Mouse (Mus musculus) liver, embryonic 11.5 days (tissue): Measurements from ENCODE around the gene Adamts20. TPM values are rescaled to one million over a fixed set of nuclear protein-coding genes. Genes with fewer than 3 reads are reported as not detected.

Experiments
- ATAC-seq: fragments of 200-750 bp; cut with Nextera tagmentation; replicated peaks from 2 replicates; pipeline ENCODE4 v1.8.0; 2017; ENCODE audit warnings: moderate number of reproducible peaks, mild to moderate bottlenecking, moderate TSS enrichment, moderate library complexity; ENCODE audit not compliant: low FRiP score
- DNase-seq: peaks from one replicate; pipeline ENCODE4 v3.0.0-alpha.2; 2017; ENCODE audit warnings: low spot score
- H3K27ac ChIP-seq: fragments of 300-500 bp; sonication (generic); 2 replicates; pipeline ENCODE4 v1.5.1; 2014; ENCODE audit warnings: mild to moderate bottlenecking, low read depth, low read length, control low read depth
- H3K27me3 ChIP-seq: fragments of 300-500 bp; sonication (generic); replicated peaks from 2 replicates; pipeline ENCODE4 v1.6.1; 2014; ENCODE audit warnings: low read length, mixed read lengths; ENCODE audit not compliant: control insufficient read depth, insufficient read depth
- H3K36me3 ChIP-seq: fragments of 300-500 bp; sonication (generic); 2 replicates; pipeline ENCODE4 v1.6.1; 2014; ENCODE audit warnings: mild to moderate bottlenecking, low read length, moderate library complexity, mixed read lengths; ENCODE audit not compliant: control insufficient read depth, insufficient read depth
- H3K4me1 ChIP-seq: fragments of 300-500 bp; sonication (generic); replicated peaks from 2 replicates; pipeline ENCODE4 v1.6.1; 2014; ENCODE audit warnings: low read length, mixed read lengths; ENCODE audit not compliant: control insufficient read depth, insufficient read depth
- H3K4me2 ChIP-seq: fragments of 300-500 bp; sonication (generic); 2 replicates; pipeline ENCODE4 v1.6.1; 2014; ENCODE audit warnings: mild to moderate bottlenecking, control low read depth, moderate library complexity
- H3K4me3 ChIP-seq: fragments of 300-500 bp; sonication (generic); 2 replicates; pipeline ENCODE4 v1.5.1; 2014; ENCODE audit warnings: low read depth, low read length, control low read depth
- H3K9ac ChIP-seq: fragments of 300-500 bp; sonication (generic); 2 replicates; pipeline ENCODE4 v1.6.1; 2014; ENCODE audit warnings: low read depth, low read length, control low read depth
- H3K9me3 ChIP-seq: fragments of 300-500 bp; sonication (generic); 2 replicates; pipeline ENCODE4 v1.6.1; 2016; ENCODE audit warnings: low read length, inconsistent platforms, mixed read lengths; ENCODE audit not compliant: control insufficient read depth
- WGBS: fragments of 180-500 bp; shearing (Covaris S2); extraction: QIAGEN DNeasy Blood & Tissue Kit; methylation state at CpG from one replicate; pipeline ENCODE4 v1.1.7; 2014; 5-methylcytosine and 5-hydroxymethylcytosine counted together
- polyA plus RNA-seq: library from polyadenylated mRNA; unstranded; fragments of >200 nt; fragmentation: Nextera tagmentation; extraction: Ambion mirVana; gene quantifications from 2 replicates; pipeline ENCODE4 v1.2.1, GENCODE M21; 2014

Gene Adamts20
- polyA plus RNA-seq, 1 experiment from 2014 or later: 1.2 TPM

DNA sequence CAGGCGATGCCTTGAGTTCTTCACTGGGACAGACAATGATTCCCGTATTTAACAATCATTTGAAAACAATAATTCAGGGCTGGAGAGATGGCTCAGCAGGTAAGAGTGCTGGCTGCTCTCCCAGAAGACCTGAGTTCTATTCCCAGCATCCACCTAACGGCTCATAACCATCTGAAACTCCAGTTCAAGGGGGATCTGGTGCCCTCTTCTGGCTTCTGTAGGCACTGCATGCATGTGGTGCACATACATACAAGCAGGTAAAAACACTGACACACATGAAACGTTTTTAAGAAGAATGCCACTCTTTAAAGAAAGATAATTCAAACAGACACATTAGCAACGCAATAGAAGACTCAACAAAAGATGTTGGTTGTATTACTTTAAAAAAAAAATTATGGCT is 120.9 kb downstream of the Adamts20 start:
- H3K27ac ChIP-seq: no peak overlapping the region
- H3K9ac ChIP-seq: no peak overlapping the region
- H3K4me3 ChIP-seq: no peak overlapping the region
- no peaks in the 10 kb centered on the region for H3K4me1 ChIP-seq
- H3K9me3 ChIP-seq: 0 out of 2 replicates have a peak, but pooled peaks cover 4% of the 10 kb centered on the region
- H3K36me3 ChIP-seq: no peaks in the 10 kb centered on the region
- WGBS: 85% methylated on average over 5 of the region's 5 CpGs
- no peaks in the 10 kb centered on the region for H3K27me3 ChIP-seq
- no peak for DNase-seq
- H3K4me2 ChIP-seq: no peak overlapping the region
- no peak for ATAC-seq

DNA sequence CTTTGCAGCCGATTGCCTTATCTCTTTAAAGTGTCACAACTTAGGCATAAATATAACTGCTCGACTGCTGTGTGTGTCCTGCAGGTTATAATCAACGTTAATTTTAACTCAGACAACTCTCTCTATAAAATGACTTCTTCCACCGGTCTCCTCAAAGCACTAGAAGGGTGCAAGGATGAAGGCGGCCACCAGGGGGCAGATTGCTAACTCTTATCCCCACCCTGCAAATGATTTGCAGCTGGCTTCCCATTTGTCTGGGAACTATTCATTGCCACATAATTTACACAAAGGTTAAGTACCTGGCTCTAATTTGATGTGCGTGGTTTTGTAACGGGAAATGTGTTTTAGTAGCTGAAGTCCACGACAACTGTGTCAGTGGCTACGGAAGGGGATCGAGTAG is 122.9 kb downstream of the Adamts20 start:
- 60% methylated on average over 10 of the region's 10 CpGs for WGBS
- no peak for ATAC-seq

DNA sequence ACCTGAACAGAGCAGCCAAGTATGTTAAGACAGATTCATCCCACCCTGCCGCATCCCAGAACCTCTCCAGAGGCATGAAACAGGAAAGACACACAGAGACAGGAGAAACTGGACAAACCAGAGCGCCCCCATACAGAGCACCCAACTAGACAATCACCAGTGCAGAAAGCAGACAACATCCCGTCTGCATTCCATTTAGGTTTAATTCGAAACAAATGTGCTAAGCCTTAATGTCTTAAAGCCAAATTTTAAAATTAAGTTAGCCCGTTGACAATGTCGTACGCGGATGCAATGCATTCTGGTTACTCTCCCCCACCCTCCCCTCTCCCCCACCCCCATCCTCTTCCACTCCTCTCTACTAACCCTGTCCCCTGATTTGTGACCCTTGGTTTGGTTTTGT is 126.2 kb downstream of the Adamts20 start:
- WGBS: 85% methylated on average over 8 of the region's 8 CpGs
- DNase-seq (no peak), ATAC-seq (no peak)
- no peak overlapping the region for H3K4me3 ChIP-seq
- H3K36me3 ChIP-seq: no peaks in the 10 kb centered on the region
- no peak overlapping the region for H3K9ac ChIP-seq
- no peaks in the 10 kb centered on the region for H3K4me1 ChIP-seq
- H3K27ac ChIP-seq: no peak overlapping the region
- no peaks in the 10 kb centered on the region for H3K27me3 ChIP-seq
- H3K9me3 ChIP-seq: 0 out of 2 replicates have a peak, but pooled peaks cover 4% of the 10 kb centered on the region
- H3K4me2 ChIP-seq: no peak overlapping the region

More for the DNA sequence above, 122.9 kb downstream of the Adamts20 start:
- Histone ChIP-seq H3K9me3 (0 out of 2 replicates have a peak, but pooled peaks cover 4% of the 10 kb centered on the region), H3K4me1 (no peaks in the 10 kb centered on the region), H3K27me3 (no peaks in the 10 kb centered on the region), H3K4me2 (no peak overlapping the region), H3K4me3 (no peak overlapping the region), H3K9ac (no peak overlapping the region), H3K36me3 (no peaks in the 10 kb centered on the region), H3K27ac (no peak overlapping the region)
- DNase-seq: peak; percentile 64

DNA sequence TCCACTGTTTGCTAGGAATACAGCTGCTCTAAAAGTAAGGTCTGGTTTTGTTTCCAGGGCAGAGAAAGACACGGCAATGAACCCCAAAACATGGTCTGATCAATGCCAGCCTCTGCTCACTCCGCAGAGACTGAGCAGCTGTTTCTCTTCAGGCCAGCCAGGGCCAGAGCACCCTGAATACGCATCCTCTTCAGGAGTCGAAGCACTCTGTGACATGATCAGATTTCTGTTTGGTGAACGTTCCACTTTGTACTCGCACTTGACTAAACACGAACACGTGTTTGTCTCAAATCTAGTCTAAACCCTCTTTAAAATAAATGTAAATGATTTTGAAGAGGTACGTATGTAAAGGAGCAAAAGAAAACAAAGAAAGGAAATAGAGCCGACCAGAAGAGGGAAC is 130.6 kb downstream of the Adamts20 start:
- no peaks in the 10 kb centered on the region for H3K36me3 ChIP-seq
- H3K9me3 ChIP-seq: no peaks in the 10 kb centered on the region
- 79% methylated on average over 10 of the region's 10 CpGs for WGBS
- H3K9ac ChIP-seq: no peak overlapping the region
- ATAC-seq: no peak
- H3K4me1 ChIP-seq: no peaks in the 10 kb centered on the region
- no peak overlapping the region for H3K4me3 ChIP-seq
- DNase-seq: no peak
- no peak overlapping the region for H3K4me2 ChIP-seq
- H3K27ac ChIP-seq: no peak overlapping the region
- H3K27me3 ChIP-seq: no peaks in the 10 kb centered on the region

DNA sequence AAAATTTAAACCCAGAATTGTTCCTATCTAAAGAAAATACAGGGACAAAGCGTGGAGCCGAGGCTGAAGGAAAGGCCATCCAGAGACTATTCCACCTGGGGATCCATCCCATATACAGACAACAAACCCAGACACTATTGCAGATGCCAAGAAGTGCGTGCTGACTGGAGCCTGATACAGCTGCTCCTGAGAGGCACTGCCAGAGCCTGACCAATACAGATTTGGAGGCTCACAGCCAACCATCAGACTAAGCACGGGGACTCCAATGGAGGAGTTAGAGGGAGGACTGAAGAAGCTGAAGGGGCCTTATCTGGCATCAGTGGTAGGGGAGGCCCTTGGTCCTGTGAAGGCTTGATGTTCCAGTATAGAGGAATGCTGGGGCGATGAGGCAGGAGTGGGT is 138.6 kb downstream of the Adamts20 start:
- Histone ChIP-seq H3K9ac (no peak overlapping the region), H3K27me3 (no peaks in the 10 kb centered on the region), H3K9me3 (no peaks in the 10 kb centered on the region; the same call in 1 of the 2 replicates), H3K27ac (no peak overlapping the region), H3K4me2 (no peak overlapping the region), H3K36me3 (no peaks in the 10 kb centered on the region), H3K4me3 (no peak overlapping the region), H3K4me1 (no peaks in the 10 kb centered on the region)
- 92% methylated on average over 5 of the region's 5 CpGs for whole genome bisulfite sequencing
- DNase-seq (no peak), ATAC-seq (no peak)

DNA sequence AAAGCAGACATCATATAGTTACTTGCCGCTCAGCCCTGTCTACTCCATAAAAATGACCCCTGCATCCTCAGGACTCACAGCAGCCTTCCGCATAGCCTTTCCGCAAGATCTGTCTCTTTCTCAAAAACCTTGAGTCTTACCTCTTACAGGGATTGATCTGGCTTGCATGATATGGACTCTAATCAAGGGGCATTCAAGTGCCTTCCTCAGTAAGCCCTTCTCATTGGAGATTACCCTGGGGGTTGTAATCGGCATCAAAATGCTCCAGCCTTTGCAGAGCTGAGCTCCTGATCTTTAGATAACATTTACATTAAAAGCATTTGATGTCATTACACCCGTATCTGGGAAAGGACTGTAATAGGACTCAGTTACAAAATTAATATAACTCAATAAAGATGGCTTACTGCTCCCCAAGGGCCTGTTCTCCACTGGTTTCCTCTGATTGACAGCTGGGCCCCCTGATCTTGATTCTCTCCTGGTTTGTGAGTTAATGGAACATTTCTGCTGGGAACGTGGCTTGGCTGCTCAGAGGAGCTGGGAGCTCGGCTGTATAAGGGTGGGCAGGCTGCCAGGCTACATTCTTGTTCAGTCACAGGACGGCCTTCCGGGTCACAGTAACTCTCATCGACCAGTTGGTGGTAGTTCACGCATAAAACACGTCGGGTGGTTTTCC is 139.6 kb downstream of the Adamts20 start:
- H3K9me3 ChIP-seq: no peaks in the 10 kb centered on the region; the same call in 1 of the 2 replicates
- no peak overlapping the region for H3K9ac ChIP-seq
- ATAC-seq (no peak), DNase-seq (no peak)
- no peak overlapping the region for H3K27ac ChIP-seq
- no peak overlapping the region for H3K4me2 ChIP-seq
- no peaks in the 10 kb centered on the region for H3K36me3 ChIP-seq
- H3K4me3 ChIP-seq: no peak overlapping the region
- whole genome bisulfite sequencing: 79% methylated on average over 13 of the region's 13 CpGs
- no peaks in the 10 kb centered on the region for H3K4me1 ChIP-seq
- no peaks in the 10 kb centered on the region for H3K27me3 ChIP-seq

DNA sequence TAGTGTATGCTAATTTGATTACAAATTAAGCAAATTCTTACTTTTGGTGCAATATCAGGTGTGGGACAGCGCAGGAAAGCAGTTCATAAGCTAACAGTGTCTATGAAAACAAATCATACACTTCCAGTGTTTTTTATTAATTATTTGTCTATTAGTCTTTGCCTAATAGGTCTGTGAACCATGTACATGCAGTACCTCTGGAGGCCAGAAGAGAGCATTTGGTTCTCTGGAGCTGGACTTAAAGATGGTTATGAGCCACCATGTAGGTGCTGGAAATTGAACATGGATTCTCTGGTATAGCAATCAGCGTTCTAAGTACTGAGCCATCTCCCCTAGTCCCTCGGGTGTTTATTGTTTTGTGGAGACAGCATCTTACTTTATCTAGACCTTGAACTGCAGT is 149.0 kb downstream of the Adamts20 start:
- H3K9ac ChIP-seq: no peak overlapping the region
- 83% methylated on average over 3 of the region's 3 CpGs for WGBS
- ATAC-seq: no peak

DNA sequence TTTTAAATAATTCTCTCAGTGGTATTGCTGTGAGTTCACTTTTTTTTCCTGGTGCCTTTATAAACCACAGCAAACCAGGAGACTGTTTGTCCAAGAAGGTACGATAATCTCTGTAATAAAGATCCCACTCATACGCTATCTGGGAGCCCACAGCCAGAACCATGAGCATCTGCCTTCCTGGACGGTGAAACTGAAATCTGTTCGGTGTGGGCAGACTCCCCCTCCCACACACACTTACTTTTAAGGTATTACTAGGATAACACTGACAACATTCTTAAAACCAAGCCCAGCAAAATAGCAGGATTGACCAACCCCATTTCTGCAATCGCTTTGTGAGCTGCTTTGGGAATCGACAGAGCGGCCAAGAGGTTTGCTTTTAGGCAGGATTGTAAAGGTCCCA is 155.5 kb downstream of the Adamts20 start:
- no peak for DNase-seq

More for the DNA sequence above, 149.0 kb downstream of the Adamts20 start:
- no peak overlapping the region for H3K4me2 ChIP-seq
- no peaks in the 10 kb centered on the region for H3K36me3 ChIP-seq
- H3K27me3 ChIP-seq: no peaks in the 10 kb centered on the region
- no peaks in the 10 kb centered on the region for H3K4me1 ChIP-seq
- no peak overlapping the region for H3K27ac ChIP-seq
- no peaks in the 10 kb centered on the region for H3K9me3 ChIP-seq
- H3K4me3 ChIP-seq: no peak overlapping the region
- no peak for DNase-seq

DNA sequence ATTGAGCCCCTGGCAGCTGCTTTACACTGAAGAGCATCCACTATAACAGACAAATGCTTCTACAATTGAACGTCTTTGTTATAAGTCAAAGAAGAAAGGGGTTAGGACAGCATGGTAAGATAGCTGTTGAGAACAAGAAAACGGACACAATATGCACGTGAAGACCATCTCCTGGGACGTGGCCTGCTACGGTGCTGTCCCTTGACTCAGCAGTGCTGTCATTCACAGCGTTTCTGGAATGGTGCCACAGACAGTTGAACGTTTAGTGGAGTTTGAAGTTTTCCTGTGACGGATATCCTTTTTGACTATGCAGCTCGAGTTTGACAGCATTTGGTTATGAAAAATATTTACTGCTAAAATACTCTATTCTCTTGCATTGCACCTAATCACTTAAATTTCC is 157.3 kb downstream of the Adamts20 start:
- Histone ChIP-seq H3K27ac (no peak overlapping the region), H3K4me1 (no peaks in the 10 kb centered on the region), H3K4me3 (no peak overlapping the region), H3K9me3 (no peaks in the 10 kb centered on the region), H3K36me3 (no peaks in the 10 kb centered on the region), H3K4me2 (no peak overlapping the region), H3K27me3 (no peaks in the 10 kb centered on the region), H3K9ac (no peak overlapping the region)
- ATAC-seq (no peak), DNase-seq (no peak)
- 76% methylated on average over 9 of the region's 9 CpGs for WGBS

More for the DNA sequence above, 155.5 kb downstream of the Adamts20 start:
- no peaks in the 10 kb centered on the region for H3K27me3 ChIP-seq
- no peaks in the 10 kb centered on the region for H3K4me1 ChIP-seq
- no peak overlapping the region for H3K4me3 ChIP-seq
- no peaks in the 10 kb centered on the region for H3K9me3 ChIP-seq
- no peak overlapping the region for H3K27ac ChIP-seq
- H3K4me2 ChIP-seq: no peak overlapping the region
- no peak overlapping the region for H3K9ac ChIP-seq
- WGBS: 78% methylated on average over 7 of the region's 7 CpGs
- ATAC-seq: no peak
- no peaks in the 10 kb centered on the region for H3K36me3 ChIP-seq
